Mouse (Mus musculus): ENCODE measurements at regions not wholly inside any gene's neighbourhood (a gene's known extent, or its start where the extent isn't known, plus 50 kb on each side); places are given as distances from the start of the nearest gene placed in this dataset.

GRCm38 (mm10) chr1:183717060-183717459, 296.0 kb upstream of the Dusp10 start:
- no peak for DNase-seq (ENCODE audit: low spot score in 2 of 2)

DNA sequence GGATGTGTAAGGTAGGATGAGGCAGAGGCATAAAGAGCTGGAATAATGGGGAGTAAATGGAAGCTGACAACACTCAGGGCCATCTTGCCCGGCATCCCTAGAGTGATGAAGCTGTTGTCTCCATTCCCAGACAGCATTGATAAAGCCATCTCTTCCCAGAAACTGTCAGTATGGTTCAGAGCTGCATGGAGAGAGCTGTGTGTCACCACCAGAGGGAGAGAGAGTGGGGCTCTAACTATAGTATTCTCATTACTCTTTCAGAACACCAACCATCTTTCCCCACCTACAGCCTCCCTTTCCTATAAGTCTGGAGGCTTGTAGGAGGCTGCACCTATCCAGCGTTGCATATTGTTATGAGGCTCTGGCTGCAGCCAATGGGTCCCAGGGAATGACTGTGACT, 264.0 kb upstream of the Dusp10 start:
- DNase-seq (ENCODE audit: low spot score in 2 of 2) = no peak

DNA sequence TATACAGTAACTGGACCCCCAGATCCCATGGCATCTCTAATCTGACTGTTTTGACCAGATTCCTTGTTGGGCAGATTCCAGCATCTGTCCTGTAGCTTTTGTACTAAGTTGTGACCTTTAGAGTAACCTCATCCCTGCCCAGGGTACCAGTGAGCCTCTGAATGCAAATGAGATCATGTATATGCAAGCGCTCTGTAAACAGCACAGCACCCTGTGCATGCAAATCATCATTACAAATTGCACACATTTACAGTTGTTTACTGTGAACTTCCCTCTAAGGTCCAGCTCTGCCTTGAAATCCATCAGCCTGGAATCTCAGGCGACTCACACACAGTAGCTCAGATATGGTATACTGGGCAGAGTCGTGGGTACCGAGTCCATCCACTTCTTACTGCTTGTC, 258.6 kb upstream of the Dusp10 start:
- no peak for DNase-seq (ENCODE audit: low spot score in 2 of 2)

DNA sequence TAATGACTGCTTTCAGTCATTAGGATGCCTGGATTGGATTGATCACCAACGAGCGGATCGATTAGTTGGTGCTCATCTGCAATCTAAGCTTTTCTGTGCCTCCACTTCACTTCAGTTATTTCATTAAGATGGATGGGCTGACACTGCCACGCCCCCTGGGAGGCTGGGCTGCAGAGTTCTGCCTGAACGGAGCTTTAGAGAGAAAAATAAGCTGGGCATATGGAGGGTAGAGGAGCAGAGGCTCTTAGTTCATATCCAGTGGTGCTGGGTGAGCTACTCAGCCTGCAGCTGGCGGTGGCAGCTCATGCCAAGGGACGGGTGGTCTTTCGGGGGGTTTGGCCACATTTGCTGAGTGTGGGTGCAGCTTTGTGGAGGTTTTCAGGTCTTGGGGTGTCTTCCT, 256.4 kb upstream of the Dusp10 start:
- DNase-seq (ENCODE audit: low spot score in 2 of 2) = no peak

DNA sequence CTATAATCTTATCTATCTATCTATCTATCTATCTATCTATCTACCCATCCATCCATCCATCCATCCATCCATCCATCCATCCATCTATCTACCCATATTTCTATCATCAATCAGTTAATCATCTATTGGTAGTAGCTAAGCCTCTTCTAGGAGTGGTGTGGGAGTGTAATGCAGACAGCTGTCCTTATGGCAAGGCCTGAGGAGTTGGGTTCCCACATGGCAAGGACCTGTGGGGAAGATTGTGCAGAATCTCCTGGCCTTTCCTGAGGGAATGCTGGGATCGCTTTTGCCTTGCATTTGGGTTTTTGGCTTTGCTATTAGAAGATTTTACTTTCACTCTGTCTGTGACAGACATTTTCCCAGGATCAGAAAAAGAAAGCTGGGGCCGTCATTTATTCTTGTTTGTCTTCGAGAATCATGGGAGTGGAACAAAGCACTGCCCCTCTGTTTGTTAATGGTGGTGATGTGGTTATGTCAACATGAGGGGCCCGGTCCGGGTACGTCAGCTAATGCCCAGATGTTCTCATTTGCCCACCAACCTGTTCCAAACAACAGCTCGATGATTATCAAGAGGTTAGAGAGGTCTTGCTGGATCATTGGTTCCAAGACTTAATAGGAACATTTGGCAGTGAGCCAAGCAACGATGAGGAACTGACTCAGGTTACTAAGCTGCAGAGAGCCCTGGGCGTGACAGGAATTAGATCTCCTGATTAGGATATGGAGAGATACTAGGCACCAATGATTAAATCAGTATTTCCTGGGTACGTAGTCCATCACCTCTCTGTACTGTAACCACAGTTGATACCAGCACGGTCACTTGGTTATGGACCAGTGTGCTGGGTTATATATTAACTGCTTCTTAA, 249.0 kb upstream of the Dusp10 start:
- DNase-seq (ENCODE audit: low spot score in 2 of 2) = no peak

GRCm38 (mm10) chr1:183772844-183773243, 240.3 kb upstream of the Dusp10 start:
- no peak for DNase-seq (ENCODE audit: low spot score in 2 of 2)

DNA sequence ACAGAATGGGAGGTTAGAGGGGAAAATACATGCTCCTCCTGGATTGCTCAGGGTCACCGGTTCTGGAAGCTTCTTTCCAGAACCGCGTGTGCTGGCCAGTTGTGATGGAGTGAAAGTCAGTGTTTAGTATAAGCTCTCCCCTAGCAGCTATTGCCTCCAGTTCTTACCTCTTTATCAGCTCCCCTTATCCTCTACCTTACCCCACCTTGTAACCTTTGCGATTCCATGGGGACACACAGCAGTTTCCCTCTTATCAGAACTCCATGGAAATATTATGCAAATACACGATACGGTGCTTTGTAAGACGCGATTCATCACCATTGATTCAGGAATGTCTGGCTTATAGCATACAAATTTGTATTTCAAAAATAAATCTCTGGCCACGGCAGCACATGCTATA, 232.9 kb upstream of the Dusp10 start:
- no peak for DNase-seq (ENCODE audit: low spot score in 2 of 2)

GRCm38 (mm10) chr1:183780779-183781178, 232.3 kb upstream of the Dusp10 start:
- no peak for DNase-seq (ENCODE audit: low spot score in 2 of 2)

- DNase-seq (ENCODE audit: low spot score in 2 of 2) = peak; percentile 3 to 23
Observed at GRCm38 (mm10) chr1:183783440-183784130, 229.5 kb upstream of the Dusp10 start.

- DNase-seq (ENCODE audit: low spot score in 2 of 2) = no peak
Observed at GRCm38 (mm10) chr1:183792230-183792813, 220.8 kb upstream of the Dusp10 start.

DNA sequence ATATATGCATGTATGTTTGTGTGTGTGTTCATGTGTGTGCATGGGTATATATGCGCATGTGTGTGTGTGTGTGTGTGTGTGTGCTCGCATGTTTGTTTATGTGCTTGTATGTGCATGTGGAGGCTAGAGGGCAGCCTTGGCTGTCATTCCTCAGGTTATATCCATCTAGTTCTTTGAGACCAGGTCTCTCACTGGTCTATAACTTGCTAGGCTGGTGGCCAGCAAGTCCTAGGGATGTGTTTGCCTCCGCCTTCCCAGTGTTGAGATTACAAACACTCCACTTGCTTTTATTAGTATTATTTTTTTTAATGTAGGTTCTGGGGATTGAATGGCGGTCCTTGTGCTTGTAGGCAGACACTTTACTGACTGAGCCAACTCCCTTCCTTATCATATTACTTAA, 219.8 kb upstream of the Dusp10 start:
- DNase-seq (ENCODE audit: low spot score in 2 of 2) = no peak

DNA sequence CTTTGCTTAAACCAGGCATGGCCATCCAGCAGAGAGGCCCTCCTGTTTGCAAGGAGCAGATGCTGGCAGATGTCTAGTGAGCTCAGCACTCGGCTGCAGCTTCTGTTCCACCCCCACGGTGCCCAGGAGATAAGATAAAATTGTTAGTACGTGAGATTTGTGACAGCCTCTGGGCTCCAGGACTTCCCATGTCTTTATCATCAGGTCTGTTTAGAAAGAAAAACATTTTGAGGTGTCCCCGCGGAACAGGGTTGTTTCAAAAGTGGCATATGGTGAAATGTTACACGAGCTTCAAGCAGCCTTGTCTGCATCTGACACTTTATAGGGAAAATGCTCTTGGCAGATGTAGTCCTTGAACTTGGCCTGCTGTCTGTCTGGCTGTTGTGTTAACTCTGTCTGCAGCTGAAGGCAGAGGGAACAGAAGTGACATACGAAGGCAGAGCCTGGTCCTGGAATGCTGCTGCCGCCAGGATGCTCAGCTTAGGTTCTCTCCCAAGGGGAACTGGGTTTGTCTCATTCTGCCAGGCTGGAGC, 219.1 kb upstream of the Dusp10 start:
- peak in 1 of 2 experiments; percentile 9 for DNase-seq (ENCODE audit: low spot score in 2 of 2)

GRCm38 (mm10) chr1:183802351-183802750, 210.8 kb upstream of the Dusp10 start:
- DNase-seq (ENCODE audit: low spot score in 2 of 2) = no peak

GRCm38 (mm10) chr1:183803357-183803756, 209.7 kb upstream of the Dusp10 start:
- peak; percentile 11 to 40 for DNase-seq (ENCODE audit: low spot score in 2 of 2)

DNA sequence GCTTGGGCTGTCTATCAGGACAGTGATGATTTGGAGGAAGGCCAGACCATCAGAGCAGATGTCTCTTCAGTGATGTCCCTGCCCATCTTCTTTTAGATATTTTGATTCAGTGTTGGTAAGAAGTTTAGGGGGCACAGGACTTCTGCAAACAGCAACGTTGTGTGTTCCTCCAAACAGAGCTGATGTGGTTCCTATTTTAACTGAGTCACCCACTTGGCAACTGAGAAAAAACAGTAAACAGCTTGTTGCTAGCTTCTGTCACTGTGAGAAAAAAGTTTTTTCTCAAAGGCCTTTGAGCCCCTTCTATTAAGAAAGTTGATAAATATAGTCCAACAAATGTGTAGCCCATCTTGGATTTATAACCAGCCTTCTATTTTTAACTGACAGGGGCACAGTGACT, 209.3 kb upstream of the Dusp10 start:
- peak; percentile 6 to 7 for DNase-seq (ENCODE audit: low spot score in 2 of 2)

GRCm38 (mm10) chr1:183804295-183804694, 208.8 kb upstream of the Dusp10 start:
- no peak for DNase-seq (ENCODE audit: low spot score in 2 of 2)

DNA sequence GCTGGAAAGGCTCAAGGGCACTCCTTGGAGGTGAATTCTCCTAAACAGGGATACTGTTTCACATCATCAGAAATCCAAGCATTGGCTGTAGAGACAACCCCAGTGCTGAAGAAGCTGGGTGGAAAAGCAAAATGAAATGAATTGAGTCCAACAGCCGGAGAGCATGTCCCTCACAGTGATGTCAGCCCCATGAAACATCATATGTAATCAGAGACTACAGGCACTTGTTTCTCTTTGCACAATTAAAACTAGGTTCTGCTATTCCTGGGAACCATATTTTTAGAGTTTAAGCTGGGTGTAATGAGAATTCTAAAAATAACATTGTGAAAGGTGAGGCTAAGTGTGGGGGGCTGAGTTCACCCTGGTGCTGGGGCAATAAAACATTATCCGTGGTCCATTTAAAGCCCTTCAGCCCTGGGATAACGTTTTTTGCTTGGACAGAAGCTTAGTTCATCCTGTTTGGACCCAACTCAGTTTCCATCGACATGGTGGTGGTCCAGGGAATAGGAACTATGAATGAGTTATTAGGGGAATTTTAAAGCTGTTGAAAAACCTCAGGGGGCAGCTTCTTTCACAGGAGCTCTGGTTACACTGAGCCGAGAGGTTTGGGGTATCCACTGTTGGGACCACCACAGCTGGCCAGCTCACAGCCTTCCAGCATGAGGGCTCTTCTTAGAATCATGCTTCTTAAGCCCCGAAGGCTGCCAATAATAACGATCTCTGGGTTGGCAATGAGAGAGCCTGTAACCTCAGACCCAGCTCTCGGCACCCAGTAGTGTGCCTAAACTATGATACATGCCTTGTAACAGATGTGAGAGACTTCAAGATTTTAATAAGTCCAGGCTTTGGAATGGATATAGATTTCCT, 206.0 kb upstream of the Dusp10 start:
- DNase-seq (ENCODE audit: low spot score in 2 of 2) = no peak

- no peak for DNase-seq (ENCODE audit: low spot score in 2 of 2)
Observed at GRCm38 (mm10) chr1:183808168-183808567, 204.9 kb upstream of the Dusp10 start.

DNA sequence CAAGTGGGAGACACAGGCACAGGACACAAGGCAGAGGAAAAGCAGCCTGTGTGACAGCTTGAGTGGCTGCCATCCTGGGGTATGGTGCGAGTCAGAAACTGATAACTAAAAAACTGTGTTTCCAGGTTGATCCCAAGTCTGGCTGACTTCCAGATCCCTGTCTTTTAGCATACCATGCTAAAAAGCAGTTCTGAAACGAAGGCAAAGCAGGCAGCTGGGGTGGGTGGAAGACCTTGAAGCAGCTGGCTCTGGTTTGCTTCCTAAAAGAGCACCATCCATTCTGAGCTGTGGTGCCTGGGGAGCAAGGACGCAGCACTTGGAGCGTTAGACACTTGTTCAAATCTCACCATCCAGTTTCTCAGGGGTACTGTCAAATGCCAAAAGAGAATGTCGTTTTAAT, 192.5 kb upstream of the Dusp10 start:
- DNase-seq (ENCODE audit: low spot score in 2 of 2) = no peak

DNA sequence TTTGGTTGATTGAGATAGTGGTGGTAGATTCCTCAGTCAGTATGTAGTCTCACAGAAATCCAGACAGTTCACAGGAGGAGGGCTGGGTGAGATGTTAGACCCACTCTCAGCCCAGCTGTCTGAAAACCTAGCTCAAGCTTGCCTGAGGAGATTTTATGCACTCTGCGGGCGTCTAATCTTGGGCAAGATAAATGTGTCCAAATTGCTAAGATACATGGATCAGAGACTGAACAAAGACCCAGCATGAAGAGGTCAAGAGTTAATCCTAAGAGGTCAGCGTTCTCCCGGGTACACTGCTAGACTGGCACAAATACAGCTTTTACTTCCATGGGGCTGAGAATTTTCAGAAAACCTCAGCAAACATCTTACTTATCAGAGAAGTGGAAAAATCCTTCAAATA, 186.8 kb upstream of the Dusp10 start:
- DNase-seq (ENCODE audit: low spot score in 2 of 2) = no peak

GRCm38 (mm10) chr1:183845135-183845534, 168.0 kb upstream of the Dusp10 start:
- DNase-seq (ENCODE audit: low spot score in 2 of 2) = no peak
